Mouse (Mus musculus) kidney, postnatal 36 days (tissue): ENCODE results near the gene Ktn1.

Experiments used
- DNase-seq, 2 experiments: peaks; one replicate each; pipeline ENCODE4 v3.0.0; 2021 to 2022; ENCODE audit warnings: mixed read lengths in 2 of 2

Gene Ktn1

GRCm38 (mm10) chr14:47665061-47665778 is 17.0 kb downstream of the Ktn1 start:
- no peak for DNase-seq

GRCm38 (mm10) chr14:47668096-47668495 is 19.8 kb downstream of the Ktn1 start:
- DNase-seq, result no peak

GRCm38 (mm10) chr14:47682886-47683285 is 34.6 kb downstream of the Ktn1 start:
- DNase-seq, result no peak

- DNase-seq, result no peak
Observed at GRCm38 (mm10) chr14:47684579-47684978, 36.3 kb downstream of the Ktn1 start.

GRCm38 (mm10) chr14:47699126-47699525 is 50.9 kb downstream of the Ktn1 start:
- no peak for DNase-seq

GRCm38 (mm10) chr14:47709546-47709945 is 61.3 kb downstream of the Ktn1 start:
- DNase-seq, result no peak

- no peak for DNase-seq
Observed at GRCm38 (mm10) chr14:47715771-47716170, 67.5 kb downstream of the Ktn1 start.

GRCm38 (mm10) chr14:47717916-47718606 is 69.8 kb downstream of the Ktn1 start:
- DNase-seq, result no peak

- DNase-seq, result no peak
Observed at GRCm38 (mm10) chr14:47720023-47720422, 71.8 kb downstream of the Ktn1 start.

- DNase-seq, result no peak
Observed at GRCm38 (mm10) chr14:47723035-47723434, 74.8 kb downstream of the Ktn1 start.

GRCm38 (mm10) chr14:47728594-47728993 is 80.3 kb downstream of the Ktn1 start:
- DNase-seq, result no peak

GRCm38 (mm10) chr14:47735354-47735753 is 87.1 kb downstream of the Ktn1 start:
- no peak for DNase-seq

GRCm38 (mm10) chr14:47736471-47736870 is 88.2 kb downstream of the Ktn1 start:
- DNase-seq, result no peak

GRCm38 (mm10) chr14:47740316-47740996 is 92.2 kb downstream of the Ktn1 start:
- DNase-seq, result no peak

GRCm38 (mm10) chr14:47741046-47741445 is 92.8 kb downstream of the Ktn1 start:
- no peak for DNase-seq

- DNase-seq, result no peak
Observed at GRCm38 (mm10) chr14:47742674-47743073, 94.4 kb downstream of the Ktn1 start.

GRCm38 (mm10) chr14:47745086-47745485 is 96.8 kb downstream of the Ktn1 start:
- no peak for DNase-seq

- peak; percentile 23 to 42 for DNase-seq
Observed at GRCm38 (mm10) chr14:47747536-47747935, 99.3 kb downstream of the Ktn1 start.

- DNase-seq, result no peak
Observed at GRCm38 (mm10) chr14:47748714-47749113, 100.5 kb downstream of the Ktn1 start.

GRCm38 (mm10) chr14:47751422-47752205 is 103.4 kb downstream of the Ktn1 start:
- peak; percentile 72 to 78 for DNase-seq

GRCm38 (mm10) chr14:47753561-47753960 is 105.3 kb downstream of the Ktn1 start:
- no peak for DNase-seq

- DNase-seq, result no peak
Observed at GRCm38 (mm10) chr14:47754253-47754897, 106.1 kb downstream of the Ktn1 start.
